Mouse (Mus musculus) limb, embryonic 15.5 days (tissue): ENCODE data around the gene Isoc2a. TPM values are rescaled to one million over a fixed set of nuclear protein-coding genes. Genes with fewer than 3 reads are reported as not detected.
A peak's percentile ranks its signal among the peaks of the same experiment; 100 is the strongest.

Experiments used
- ATAC-seq: fragments of 200-750 bp; cut with Nextera tagmentation; 2 replicates; pipeline ENCODE4 v1.8.0; 2017; ENCODE audit warnings: low read depth, moderate TSS enrichment; ENCODE audit not compliant: insufficient number of reproducible peaks, low FRiP score, low TSS enrichment
- H3K27ac ChIP-seq: fragments of 300-500 bp; sonication (generic); 2 replicates; pipeline ENCODE4 v1.5.1; 2015; ENCODE audit warnings: moderate library complexity, mild to moderate bottlenecking, inconsistent platforms
- H3K27me3 ChIP-seq: fragments of 300-500 bp; sonication (generic); 2 replicates; pipeline ENCODE4 v1.6.1; 2015; ENCODE audit warnings: inconsistent platforms
- H3K36me3 ChIP-seq: fragments of 300-500 bp; sonication (generic); 2 replicates; pipeline ENCODE4 v1.6.1; 2015; ENCODE audit warnings: inconsistent platforms
- H3K4me1 ChIP-seq: fragments of 300-500 bp; sonication (generic); 2 replicates; pipeline ENCODE4 v1.6.1; 2015; ENCODE audit warnings: inconsistent platforms
- H3K4me2 ChIP-seq: fragments of 300-500 bp; sonication (generic); 2 replicates; pipeline ENCODE4 v1.6.1; 2015; ENCODE audit warnings: mild to moderate bottlenecking, inconsistent platforms
- H3K4me3 ChIP-seq: fragments of 300-500 bp; sonication (generic); 2 replicates; pipeline ENCODE4 v1.5.1; 2015; ENCODE audit warnings: mild to moderate bottlenecking, inconsistent platforms
- H3K9ac ChIP-seq: fragments of 300-500 bp; sonication (generic); 2 replicates; pipeline ENCODE4 v1.6.1; 2015; ENCODE audit warnings: inconsistent platforms
- H3K9me3 ChIP-seq: fragments of 300-500 bp; sonication (generic); 2 replicates; pipeline ENCODE4 v1.6.1; 2016; ENCODE audit warnings: inconsistent platforms
- WGBS: fragments of 180-500 bp; shearing (Covaris S2); methylation state at CpG from one replicate; pipeline ENCODE4 v1.1.7; 2015; 5-methylcytosine and 5-hydroxymethylcytosine counted together
- polyA plus RNA-seq: library from polyadenylated mRNA; unstranded; fragments of >200 nt; fragmentation: Nextera tagmentation; extraction: Ambion mirVana; gene quantifications from 2 replicates; pipeline ENCODE4 v1.2.1, GENCODE M21; 2015

The Isoc2a gene
- polyA plus RNA-seq, 1 experiment from 2014 or later, result 0.86 TPM

DNA sequence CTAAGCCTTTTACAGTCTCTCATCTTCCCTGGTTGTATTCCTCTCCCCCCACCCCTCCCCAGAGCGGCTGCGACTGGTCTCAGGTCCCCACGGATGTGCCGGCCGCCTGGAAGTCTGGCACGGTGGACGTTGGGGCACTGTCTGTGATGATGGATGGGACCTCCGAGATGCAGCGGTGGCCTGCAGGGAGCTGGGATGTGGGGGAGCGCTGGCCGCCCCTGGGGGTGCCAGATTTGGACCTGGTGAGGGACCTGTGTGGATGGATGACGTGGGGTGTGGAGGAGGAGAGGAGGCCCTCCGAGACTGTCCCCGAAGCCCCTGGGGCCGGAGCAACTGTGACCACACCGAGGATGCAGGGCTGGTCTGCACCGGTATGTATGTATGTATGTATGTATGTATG lies 51.4 kb downstream of the Isoc2a start:
- H3K4me2 ChIP-seq, result no peak overlapping the region
- no peak for ATAC-seq
- H3K36me3 ChIP-seq, result no peaks in the 10 kb centered on the region
- no peaks in the 10 kb centered on the region for H3K9me3 ChIP-seq
- 70% methylated on average over 17 of the region's 17 CpGs for WGBS
- H3K27ac ChIP-seq, result no peak overlapping the region
- no peaks in the 10 kb centered on the region for H3K27me3 ChIP-seq
- no peak overlapping the region for H3K4me3 ChIP-seq
- peaks cover 43% of the 10 kb centered on the region for H3K4me1 ChIP-seq
- H3K9ac ChIP-seq, result no peak overlapping the region

DNA sequence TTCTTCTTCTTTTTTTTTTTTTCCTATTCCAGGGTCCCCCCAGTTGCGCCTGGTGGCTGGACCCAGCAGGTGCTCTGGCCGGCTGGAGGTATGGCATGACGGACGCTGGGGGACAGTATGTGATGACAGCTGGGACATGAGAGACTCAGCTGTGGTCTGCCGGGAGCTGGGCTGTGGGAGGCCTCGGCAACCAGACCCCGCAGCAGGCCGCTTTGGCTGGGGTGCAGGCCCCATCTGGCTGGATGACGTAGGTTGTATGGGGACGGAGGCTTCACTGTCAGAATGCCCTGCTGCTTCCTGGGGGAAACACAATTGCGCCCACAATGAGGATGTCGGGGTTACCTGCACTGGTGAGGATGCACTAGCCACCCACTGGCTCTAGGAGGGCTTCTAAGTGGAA lies 56.1 kb downstream of the Isoc2a start:
- H3K9me3 ChIP-seq, result no peaks in the 10 kb centered on the region
- no peak overlapping the region for H3K27ac ChIP-seq
- H3K4me3 ChIP-seq, result no peak overlapping the region
- H3K9ac ChIP-seq, result no peak overlapping the region
- H3K4me1 ChIP-seq, result 0 out of 2 replicates have a peak, but pooled peaks cover 2% of the 10 kb centered on the region
- no peak overlapping the region for H3K4me2 ChIP-seq
- WGBS, result 71% methylated on average over 12 of the region's 12 CpGs
- H3K36me3 ChIP-seq, result no peaks in the 10 kb centered on the region
- ATAC-seq, result no peak
- no peaks in the 10 kb centered on the region for H3K27me3 ChIP-seq

DNA sequence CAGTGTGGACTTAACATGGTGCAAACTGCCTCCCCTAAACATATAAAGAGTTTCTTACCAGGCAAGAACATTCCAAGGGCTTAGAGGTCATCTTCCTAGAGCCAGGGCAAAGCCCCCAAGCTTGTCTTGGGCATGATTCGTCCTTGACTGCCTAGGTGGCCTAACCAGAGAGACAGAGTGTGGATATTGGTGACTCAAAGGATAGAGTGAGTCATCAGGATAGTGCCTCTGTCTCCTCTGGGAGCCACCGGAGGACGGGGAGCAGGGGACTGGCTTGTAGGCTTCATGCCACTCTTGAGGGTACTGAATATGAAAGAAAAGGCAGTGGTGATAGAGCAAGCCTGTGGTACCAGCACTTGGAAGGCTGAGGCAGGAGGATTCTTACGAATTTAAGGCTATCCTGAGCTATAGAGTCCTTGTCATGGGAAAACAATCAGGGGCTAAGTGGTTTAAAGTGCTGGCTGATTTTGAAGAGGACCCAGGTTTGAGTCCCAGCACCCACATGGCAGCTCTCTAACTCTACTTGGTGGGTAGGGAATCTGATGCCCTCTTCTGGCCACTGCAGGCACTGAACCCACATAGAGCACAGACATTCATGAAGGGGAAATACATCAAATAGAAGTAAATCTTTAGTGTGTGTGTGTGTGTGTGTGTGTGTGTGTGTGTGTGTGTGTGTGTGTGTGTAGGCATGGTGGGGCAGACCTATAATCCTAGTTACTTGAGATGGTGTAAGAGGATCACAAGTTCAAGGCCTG lies 57.4 kb downstream of the Isoc2a start:
- no peak overlapping the region for H3K9ac ChIP-seq
- ATAC-seq, result no peak
- no peaks in the 10 kb centered on the region for H3K27me3 ChIP-seq
- no peaks in the 10 kb centered on the region for H3K9me3 ChIP-seq
- WGBS, result 78% methylated on average over 4 of the region's 4 CpGs
- H3K36me3 ChIP-seq, result no peaks in the 10 kb centered on the region
- no peak overlapping the region for H3K4me3 ChIP-seq
- H3K27ac ChIP-seq, result no peak overlapping the region
- no peaks in the 10 kb centered on the region for H3K4me1 ChIP-seq
- H3K4me2 ChIP-seq, result no peak overlapping the region

DNA sequence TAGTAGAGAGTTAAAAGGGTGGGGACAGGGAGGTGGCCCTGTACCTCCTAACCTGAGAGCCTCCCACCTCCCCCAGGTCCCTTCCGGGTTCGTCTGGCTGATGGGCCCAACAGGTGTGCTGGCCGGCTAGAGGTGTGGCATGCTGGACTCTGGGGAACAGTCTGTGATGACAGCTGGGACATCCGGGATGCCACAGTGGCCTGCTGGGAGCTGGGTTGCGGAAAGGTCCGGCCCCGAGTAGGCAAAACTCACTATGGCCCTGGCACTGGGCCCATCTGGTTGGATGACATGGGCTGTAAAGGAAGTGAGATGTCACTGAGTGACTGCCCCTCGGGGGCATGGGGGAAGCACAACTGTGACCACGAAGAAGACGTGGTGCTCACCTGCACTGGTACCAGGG lies 59.9 kb downstream of the Isoc2a start:
- no peaks in the 10 kb centered on the region for H3K27me3 ChIP-seq
- no peak overlapping the region for H3K4me2 ChIP-seq
- no peak overlapping the region for H3K4me3 ChIP-seq
- H3K27ac ChIP-seq, result no peak overlapping the region
- no peaks in the 10 kb centered on the region for H3K9me3 ChIP-seq
- H3K4me1 ChIP-seq, result no peaks in the 10 kb centered on the region
- no peaks in the 10 kb centered on the region for H3K36me3 ChIP-seq
- 71% methylated on average over 10 of the region's 10 CpGs for whole genome bisulfite sequencing
- no peak for ATAC-seq
- H3K9ac ChIP-seq, result no peak overlapping the region

DNA sequence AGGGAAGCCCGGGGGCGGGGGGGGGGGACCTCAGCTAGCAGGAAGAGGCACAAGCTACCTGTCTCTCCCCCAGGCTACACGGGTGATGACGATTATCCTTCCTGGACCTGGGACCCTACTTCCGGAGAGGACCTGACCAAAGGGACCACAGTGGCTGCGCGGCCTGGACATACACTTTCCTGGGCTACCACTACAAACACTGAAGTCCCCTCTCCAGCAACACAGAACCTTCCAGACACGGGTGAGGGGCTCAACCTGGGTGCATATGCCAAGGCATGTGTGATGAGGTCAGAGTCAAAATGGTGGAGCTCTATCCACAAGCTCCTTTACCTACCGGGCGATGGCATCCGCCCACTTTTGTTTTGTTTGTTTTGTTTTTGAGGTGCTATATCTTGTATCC lies 60.4 kb downstream of the Isoc2a start:
- H3K27ac ChIP-seq, result no peak overlapping the region
- H3K27me3 ChIP-seq, result no peaks in the 10 kb centered on the region
- no peak overlapping the region for H3K9ac ChIP-seq
- H3K4me1 ChIP-seq, result no peaks in the 10 kb centered on the region
- H3K9me3 ChIP-seq, result no peaks in the 10 kb centered on the region
- 65% methylated on average over 11 of the region's 11 CpGs for WGBS
- H3K36me3 ChIP-seq, result no peaks in the 10 kb centered on the region
- H3K4me2 ChIP-seq, result no peak overlapping the region
- no peak for ATAC-seq
- H3K4me3 ChIP-seq, result no peak overlapping the region

DNA sequence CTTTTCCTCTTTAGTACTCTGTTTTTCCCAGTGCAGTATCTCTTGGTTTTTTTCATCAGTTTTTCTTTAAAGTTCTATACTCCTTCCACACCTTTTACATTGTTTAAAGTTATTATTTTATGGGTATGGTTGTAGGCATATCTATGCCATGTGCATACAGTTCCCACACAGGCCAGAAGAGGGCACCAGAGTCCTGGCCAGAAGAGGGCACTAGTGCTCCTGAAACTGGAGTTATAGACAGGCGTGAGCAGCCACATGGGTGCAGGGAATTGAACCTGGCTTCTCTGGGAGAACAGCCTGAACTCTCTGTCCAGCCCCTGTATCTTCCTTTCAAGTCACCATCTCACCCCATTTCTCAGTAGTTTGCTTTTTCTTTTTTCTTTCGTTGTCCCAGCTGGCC lies 61.5 kb downstream of the Isoc2a start:
- Histone ChIP-seq H3K4me2 (no peak overlapping the region), H3K4me3 (no peak overlapping the region), H3K27me3 (no peaks in the 10 kb centered on the region), H3K4me1 (peaks cover 2% of the 10 kb centered on the region; the same call in 1 of the 2 replicates), H3K9ac (no peak overlapping the region), H3K9me3 (no peaks in the 10 kb centered on the region), H3K36me3 (no peaks in the 10 kb centered on the region), H3K27ac (no peak overlapping the region)
- 26% methylated on average over 2 of the region's 2 CpGs for WGBS
- ATAC-seq, result no peak

DNA sequence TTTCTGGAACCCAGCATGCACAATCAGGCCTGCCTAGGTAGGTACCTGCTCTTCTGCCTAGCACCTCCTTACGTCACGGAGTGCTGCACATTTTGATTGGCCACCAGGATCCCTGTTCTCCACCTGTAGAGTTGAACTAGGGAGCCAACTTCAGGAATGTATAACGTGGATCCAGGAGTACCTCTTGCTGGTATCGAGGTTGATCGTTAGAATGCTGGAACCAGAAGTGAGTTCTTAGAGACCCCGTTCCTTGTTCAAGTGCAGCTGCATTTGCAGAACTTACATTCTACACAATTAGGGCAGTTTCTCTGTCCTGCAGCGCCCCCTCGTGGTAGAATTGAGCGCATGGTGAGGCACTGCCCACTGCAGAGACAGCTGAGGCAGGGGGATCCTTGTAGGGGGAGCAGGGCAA lies 63.1 kb downstream of the Isoc2a start:
- no peak overlapping the region for H3K4me3 ChIP-seq
- H3K4me2 ChIP-seq, result no peak overlapping the region
- ATAC-seq, result no peak
- WGBS, result 14% methylated on average over 9 of the region's 9 CpGs
- no peaks in the 10 kb centered on the region for H3K27me3 ChIP-seq
- peaks cover 5% of the 10 kb centered on the region; the same call in 1 of the 2 replicates for H3K4me1 ChIP-seq
- H3K9ac ChIP-seq, result no peak overlapping the region
- no peaks in the 10 kb centered on the region for H3K9me3 ChIP-seq
- H3K27ac ChIP-seq, result no peak overlapping the region
- no peaks in the 10 kb centered on the region for H3K36me3 ChIP-seq

DNA sequence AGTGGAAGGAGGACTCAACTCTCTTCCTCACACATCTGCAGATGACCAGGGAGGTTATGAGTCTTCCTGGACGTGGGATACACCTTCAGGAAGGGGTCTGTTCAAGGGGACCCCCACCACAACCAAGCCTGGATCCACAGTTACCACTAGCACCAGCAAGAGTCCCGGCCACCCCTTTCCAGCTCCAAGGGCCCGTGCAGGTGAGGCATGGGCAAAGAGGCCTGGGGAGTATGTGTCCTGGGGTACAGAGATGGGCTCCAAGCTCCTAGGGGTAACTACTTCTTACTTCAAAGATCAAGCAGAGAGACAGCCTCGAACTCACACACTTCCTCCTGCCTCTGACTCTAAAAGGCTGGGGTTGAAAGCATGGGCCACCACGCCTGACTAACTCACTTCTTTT lies 65.7 kb downstream of the Isoc2a start:
- no peak for ATAC-seq
- H3K27ac ChIP-seq, result no peak overlapping the region
- H3K4me3 ChIP-seq, result no peak overlapping the region
- H3K9ac ChIP-seq, result no peak overlapping the region
- no peaks in the 10 kb centered on the region for H3K9me3 ChIP-seq
- H3K36me3 ChIP-seq, result no peaks in the 10 kb centered on the region
- no peak overlapping the region for H3K4me2 ChIP-seq
- H3K27me3 ChIP-seq, result no peaks in the 10 kb centered on the region
- peaks cover 5% of the 10 kb centered on the region; the same call in 1 of the 2 replicates for H3K4me1 ChIP-seq
- 48% methylated on average over 5 of the region's 5 CpGs for WGBS

DNA sequence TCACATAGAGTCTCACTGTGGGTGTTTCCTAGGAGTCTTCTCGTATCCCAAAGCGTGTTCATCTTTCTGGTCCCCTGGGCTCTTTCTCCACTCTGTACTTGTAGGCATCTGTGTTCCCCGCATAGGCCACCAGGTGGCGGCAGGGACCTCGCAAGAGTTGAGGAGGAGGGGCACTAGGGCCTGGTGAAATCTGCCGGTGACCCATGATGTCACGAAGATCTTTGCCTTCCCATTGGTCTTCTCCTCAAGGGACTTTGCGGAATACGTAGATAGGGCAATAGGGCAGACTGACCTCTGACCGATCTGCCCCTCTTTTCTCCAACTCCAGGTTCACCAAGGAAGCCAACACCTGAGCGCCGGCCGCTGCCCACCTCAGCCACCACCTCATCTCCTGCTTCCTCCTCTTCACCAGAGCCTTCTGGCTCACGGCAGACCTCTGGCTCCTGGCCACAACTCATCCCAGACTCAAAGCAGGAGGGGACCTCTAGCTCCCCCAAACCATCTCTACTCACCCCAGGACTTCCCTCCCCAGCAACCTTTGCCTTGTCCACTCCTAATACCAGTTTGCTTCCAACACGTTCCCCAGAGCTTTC lies 66.4 kb downstream of the Isoc2a start:
- Histone ChIP-seq H3K9ac (no peak overlapping the region), H3K4me2 (peak overlapping the region; percentile 48), H3K27ac (no peak overlapping the region), H3K36me3 (no peaks in the 10 kb centered on the region), H3K4me1 (peaks cover 8% of the 10 kb centered on the region; the same call in 1 of the 2 replicates), H3K4me3 (peak overlapping the region; percentile 33), H3K27me3 (no peaks in the 10 kb centered on the region), H3K9me3 (no peaks in the 10 kb centered on the region)
- WGBS, result 20% methylated on average over 15 of the region's 15 CpGs
- peak; percentile 70; the same call in 1 of the 2 replicates for ATAC-seq

Other genes with a start within 250 kb of the Isoc2a start
- gene Tmem86b, start 245.7 kb upstream of the Isoc2a start, polyA plus RNA-seq, result 0.52 and 0.99 TPM in 2 replicates
- gene Ppp6r1, start 218.1 kb upstream of the Isoc2a start, polyA plus RNA-seq, result 6.4 and 7.0 TPM in 2 replicates
- gene Hspbp1, start 192.1 kb upstream of the Isoc2a start, polyA plus RNA-seq, result 81.3 and 85.8 TPM in 2 replicates
- 1.00 and 1.2 TPM in 2 replicates for gene Brsk1, start 186.5 kb upstream of the Isoc2a start, polyA plus RNA-seq
- gene Tmem150b, start 151.9 kb upstream of the Isoc2a start, polyA plus RNA-seq, result 0.22 and 0.29 TPM in 2 replicates
- gene Kmt5c, start 137.0 kb upstream of the Isoc2a start, polyA plus RNA-seq, result 46.2 and 50.0 TPM in 2 replicates
- gene Cox6b2, start 124.1 kb upstream of the Isoc2a start, polyA plus RNA-seq, result 44.4 and 51.0 TPM in 2 replicates
- not detected in 2 replicates for gene Fam71e2, start 105.9 kb upstream of the Isoc2a start, polyA plus RNA-seq
- 0.49 and 0.63 TPM in 2 replicates for gene Il11, start 94.3 kb upstream of the Isoc2a start, polyA plus RNA-seq
- gene Tmem190, start 94.2 kb upstream of the Isoc2a start, polyA plus RNA-seq, result 0.38 and 0.68 TPM in 2 replicates
- gene Tmem238, start 87.5 kb upstream of the Isoc2a start, polyA plus RNA-seq, result 14.1 and 15.7 TPM in 2 replicates
- gene Rpl28, start 84.3 kb upstream of the Isoc2a start, polyA plus RNA-seq, result 298 and 362 TPM in 2 replicates
- gene Ube2s, start 64.6 kb upstream of the Isoc2a start, polyA plus RNA-seq, result 270 and 282 TPM in 2 replicates
- gene Shisa7, start 32.5 kb upstream of the Isoc2a start, polyA plus RNA-seq, result 0.32 and 0.46 TPM in 2 replicates
- 12.7 and 12.9 TPM in 2 replicates for gene Isoc2b, start 6.9 kb upstream of the Isoc2a start, polyA plus RNA-seq
- gene Gm36210, start 29.4 kb downstream of the Isoc2a start, polyA plus RNA-seq, result 0.17 TPM in 1 of 2 replicates, not detected in the other
- gene Zfp628, start 38.1 kb downstream of the Isoc2a start, polyA plus RNA-seq, result 3.4 TPM in 2 replicates
- 2.5 and 3.7 TPM in 2 replicates for gene Nat14, start 44.9 kb downstream of the Isoc2a start, polyA plus RNA-seq
- gene Ssc5d, start 48.6 kb downstream of the Isoc2a start, polyA plus RNA-seq, result 15.6 and 21.9 TPM in 2 replicates
- 0.73 and 0.74 TPM in 2 replicates for gene Sbk2, start 87.3 kb downstream of the Isoc2a start, polyA plus RNA-seq
- not detected in 2 replicates for gene Sbk3, start 94.0 kb downstream of the Isoc2a start, polyA plus RNA-seq
- gene Zfp579, start 119.0 kb downstream of the Isoc2a start, polyA plus RNA-seq, result 25.4 and 29.1 TPM in 2 replicates
- 14.5 and 15.0 TPM in 2 replicates for gene Zfp524, start 137.3 kb downstream of the Isoc2a start, polyA plus RNA-seq
- 37.7 and 38.6 TPM in 2 replicates for gene Fiz1, start 137.5 kb downstream of the Isoc2a start, polyA plus RNA-seq
- 1.7 TPM in 1 of 2 replicates, not detected in the other for gene Gm44973, start 138.3 kb downstream of the Isoc2a start, polyA plus RNA-seq
- 4.9 and 6.3 TPM in 2 replicates for gene Zfp865, start 143.2 kb downstream of the Isoc2a start, polyA plus RNA-seq
- 31.0 and 37.3 TPM in 2 replicates for gene Ccdc106, start 143.4 kb downstream of the Isoc2a start, polyA plus RNA-seq
- not detected in 2 replicates for gene 4632433K11Rik, start 157.0 kb downstream of the Isoc2a start, polyA plus RNA-seq
- 5.9 and 7.1 TPM in 2 replicates for gene Zfp784, start 161.3 kb downstream of the Isoc2a start, polyA plus RNA-seq
- gene Zfp580, start 174.4 kb downstream of the Isoc2a start, polyA plus RNA-seq, result 32.0 and 33.8 TPM in 2 replicates
- 103 and 117 TPM in 2 replicates for gene U2af2, start 185.0 kb downstream of the Isoc2a start, polyA plus RNA-seq
- 59.8 and 63.0 TPM in 2 replicates for gene Epn1, start 203.1 kb downstream of the Isoc2a start, polyA plus RNA-seq
- gene Rfpl4, start 239.8 kb downstream of the Isoc2a start, polyA plus RNA-seq, result not detected in 2 replicates
- 0.59 and 0.63 TPM in 2 replicates for gene Rasl2-9, start 248.8 kb downstream of the Isoc2a start, polyA plus RNA-seq